Mouse (Mus musculus): ENCODE results near the gene Gja6.

Gene Gja6

DNA sequence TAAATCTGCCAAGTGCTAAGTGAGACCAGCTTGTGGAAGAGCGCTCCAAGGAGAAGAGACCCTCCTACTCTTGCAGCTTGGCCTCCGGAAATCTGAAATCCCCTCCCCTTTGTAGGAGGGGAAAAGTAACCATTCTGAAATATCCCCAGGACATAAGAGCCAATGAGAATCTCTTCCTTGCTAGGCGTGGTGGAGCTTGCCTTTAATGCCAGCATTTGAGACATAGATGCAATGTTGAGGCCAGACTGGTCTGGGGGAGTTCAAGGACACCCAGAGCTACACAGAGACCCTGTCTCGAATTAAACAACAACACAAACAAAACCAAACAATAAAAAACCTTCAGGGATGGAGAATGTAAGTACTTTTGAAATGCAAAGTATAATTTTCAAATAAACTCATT, at the start of gene Gja6:
Gene Gja6 (minus strand): TSS at position 101 of the 400 bp plus-strand sequence.
- no peak for DNase-seq (ENCODE audit: low spot score)

DNA sequence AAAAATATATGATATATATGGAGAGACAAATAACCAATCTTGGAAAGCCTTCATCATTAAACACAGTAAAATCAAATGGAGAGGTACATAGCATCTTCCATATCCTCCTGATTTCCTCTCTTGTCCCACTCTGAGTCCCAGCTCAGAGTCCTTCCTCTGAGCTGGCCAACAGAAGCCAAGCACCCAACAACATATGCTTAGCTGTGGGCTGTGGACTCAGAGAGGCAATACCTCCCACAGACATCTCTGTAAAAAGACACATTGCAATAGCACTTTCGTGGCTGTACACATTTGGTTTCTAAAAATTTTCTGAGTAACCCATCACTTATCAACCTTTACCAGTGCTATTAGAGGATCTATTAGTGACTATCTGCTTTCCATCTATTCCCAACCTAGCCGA, 42.7 kb upstream of the Gja6 start:
- DNase-seq (ENCODE audit: low spot score) = no peak

- DNase-seq (ENCODE audit: low spot score) = no peak
Measured at GRCm38 (mm10) chrX:160944722-160945121, 37.9 kb upstream of the Gja6 start.

DNA sequence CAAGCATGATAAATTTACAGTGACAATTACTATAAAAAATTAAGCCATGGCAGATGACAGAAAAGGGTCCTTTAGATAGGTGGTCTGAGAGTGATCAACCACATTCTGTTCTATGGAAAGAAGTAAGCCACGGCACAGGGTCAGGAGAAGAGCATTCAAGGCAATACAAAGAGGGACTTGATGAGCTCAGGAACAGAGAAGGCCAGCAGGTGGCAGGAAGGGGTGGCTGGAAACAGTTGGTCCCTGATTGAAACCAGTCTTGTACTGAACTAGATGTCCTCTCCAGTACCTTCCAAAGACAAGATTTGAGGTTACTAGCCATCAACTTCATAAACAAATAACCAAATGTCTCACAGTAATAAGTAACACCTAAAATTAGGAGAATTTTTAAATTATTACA, 28.7 kb upstream of the Gja6 start:
- DNase-seq (ENCODE audit: low spot score) = no peak

DNA sequence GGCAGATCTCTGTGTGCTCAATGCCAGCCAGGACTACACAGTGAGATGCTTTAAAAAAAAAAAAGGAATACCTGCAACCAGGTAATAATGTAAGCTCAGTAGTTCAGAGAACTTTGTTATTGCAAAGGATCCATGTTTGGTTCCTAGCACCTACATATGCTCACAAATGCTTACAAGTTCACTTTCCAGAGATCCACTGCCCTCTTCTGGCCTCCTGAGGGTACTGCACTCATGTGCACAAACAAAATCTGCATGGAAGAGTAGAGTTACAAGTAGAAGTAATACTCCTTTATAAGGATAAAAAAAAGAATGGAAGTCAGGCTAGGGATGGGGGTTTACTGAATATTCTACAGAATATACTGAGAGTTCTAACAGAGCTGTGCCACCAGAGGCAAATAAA, 23.8 kb upstream of the Gja6 start:
- DNase-seq (ENCODE audit: low spot score) = no peak

DNA sequence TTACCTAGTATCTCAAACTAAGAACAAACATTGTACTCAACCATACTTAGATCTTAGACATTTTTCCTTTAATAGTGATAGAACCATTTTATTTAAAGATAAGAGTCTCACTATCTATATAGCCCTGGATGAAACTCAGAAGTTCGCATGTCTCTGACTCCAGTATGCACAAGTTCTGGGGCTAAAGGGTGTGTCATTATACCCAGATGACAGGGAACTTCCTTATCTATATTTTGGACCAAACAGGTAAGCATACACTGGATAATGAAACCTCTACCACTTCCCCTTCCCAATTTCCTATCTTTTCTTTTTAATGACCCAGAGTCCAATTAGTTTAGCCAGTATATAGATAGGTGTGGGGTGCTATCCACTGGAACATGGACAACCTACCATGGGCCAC, 22.0 kb upstream of the Gja6 start:
- no peak for DNase-seq (ENCODE audit: low spot score)

GRCm38 (mm10) chrX:160919022-160919637, 12.3 kb upstream of the Gja6 start:
- DNase-seq (ENCODE audit: low spot score) = no peak

GRCm38 (mm10) chrX:160906477-160906876, 375 bp downstream of the Gja6 start:
- no peak for DNase-seq (ENCODE audit: low spot score)

DNA sequence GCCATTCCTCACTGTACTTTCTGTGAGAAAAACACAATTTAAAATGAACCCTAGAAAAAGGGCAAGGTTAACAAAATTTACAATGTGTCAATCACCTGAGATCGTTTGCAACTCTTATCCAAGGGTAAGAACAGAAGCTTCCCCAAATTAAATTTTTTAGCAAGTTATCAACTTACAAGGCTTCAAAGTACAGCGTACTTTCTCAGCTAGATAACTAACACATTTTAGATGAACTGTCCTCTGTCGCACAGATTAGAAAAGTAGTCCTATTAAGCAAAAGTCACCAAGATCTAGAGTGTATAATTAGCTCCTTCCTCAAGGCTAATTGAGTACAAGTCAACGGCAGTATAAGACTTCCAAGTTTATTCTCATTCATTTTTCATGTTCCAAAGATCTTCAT, 939 bp downstream of the Gja6 start:
- no peak for DNase-seq (ENCODE audit: low spot score)

- DNase-seq (ENCODE audit: low spot score) = no peak
Measured at GRCm38 (mm10) chrX:160905041-160905678, 1.7 kb downstream of the Gja6 start.

GRCm38 (mm10) chrX:160901118-160901517, 5.7 kb downstream of the Gja6 start:
- DNase-seq (ENCODE audit: low spot score) = no peak

DNA sequence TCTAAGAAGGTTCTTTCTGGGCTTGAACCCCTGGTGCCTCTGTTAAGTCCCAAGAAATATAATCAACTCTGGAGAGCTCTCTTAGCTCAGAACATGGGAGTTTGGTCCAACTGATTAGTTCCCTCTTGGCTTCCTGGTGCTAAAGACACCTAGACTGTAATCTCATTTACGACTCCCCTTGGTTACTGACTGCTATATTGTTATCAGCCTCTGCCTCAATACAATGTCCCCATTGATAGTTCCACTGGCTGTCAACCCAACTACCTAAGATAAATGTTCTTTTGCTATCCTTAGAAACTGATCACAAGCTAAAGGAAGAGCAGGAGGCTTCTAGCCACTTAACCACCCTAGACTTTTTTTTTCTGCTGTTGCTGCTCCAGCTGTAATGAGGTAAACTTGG, 14.8 kb downstream of the Gja6 start:
- DNase-seq (ENCODE audit: low spot score) = no peak

DNA sequence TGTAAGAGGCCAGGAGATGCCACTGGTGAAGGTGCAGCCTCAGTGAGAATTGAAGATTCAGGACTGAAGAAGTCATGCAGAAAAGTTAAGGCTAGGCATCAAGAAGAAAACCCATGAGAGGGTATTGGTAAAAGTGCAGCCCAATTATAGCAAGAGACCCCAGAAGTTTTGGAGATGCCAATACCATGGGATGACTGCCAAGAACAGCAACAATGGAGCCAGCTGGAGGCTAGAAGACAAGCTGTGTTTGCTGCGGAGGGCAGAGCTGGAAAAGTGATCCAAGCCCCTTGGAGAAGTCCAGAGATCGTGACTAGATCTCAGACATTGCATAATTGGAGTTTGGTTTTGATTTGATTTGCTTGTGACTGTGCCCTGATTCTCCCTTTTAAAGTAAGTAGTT, 20.6 kb downstream of the Gja6 start:
- no peak for DNase-seq (ENCODE audit: low spot score)

DNA sequence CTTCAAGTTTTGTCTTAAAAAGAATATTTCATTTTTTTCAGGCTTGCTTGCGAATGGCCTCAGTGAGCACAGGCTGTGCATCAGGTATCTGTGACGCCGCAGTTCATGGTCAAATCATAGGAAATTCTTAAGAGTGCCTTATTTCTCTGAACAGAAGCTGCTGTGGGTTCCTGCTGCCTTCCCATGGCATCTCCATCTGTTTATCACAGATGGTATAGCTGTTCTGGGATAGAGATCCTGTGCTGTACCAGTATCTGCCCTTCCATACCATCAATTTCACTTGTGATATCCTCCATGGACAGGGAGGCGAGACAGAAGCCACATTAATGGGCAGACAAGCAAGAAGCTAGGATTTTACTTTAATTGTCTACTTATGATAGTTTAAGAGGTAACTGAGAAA, 40.3 kb downstream of the Gja6 start:
- DNase-seq (ENCODE audit: low spot score) = no peak

DNA sequence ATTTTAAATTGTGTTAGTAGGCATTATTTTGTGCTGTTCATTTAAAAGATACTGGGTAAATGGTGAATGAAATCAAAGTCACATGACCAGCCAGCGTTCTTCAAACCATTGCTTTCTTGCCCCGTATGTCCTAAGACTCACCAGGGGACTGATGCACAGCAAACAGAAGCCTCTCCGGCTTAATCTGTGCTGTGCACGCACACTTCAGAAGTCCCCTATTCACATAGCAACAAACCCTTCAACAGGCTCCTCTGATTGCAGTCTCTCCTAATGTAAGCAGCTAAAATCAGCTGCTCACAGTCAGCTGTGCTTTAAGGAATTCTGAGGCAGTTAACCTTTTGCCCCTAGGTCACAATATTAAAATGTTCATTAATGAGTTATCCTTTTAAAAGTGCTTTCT, 41.8 kb downstream of the Gja6 start:
- DNase-seq (ENCODE audit: low spot score) = no peak

GRCm38 (mm10) chrX:160863689-160864383, 43.0 kb downstream of the Gja6 start:
- DNase-seq (ENCODE audit: low spot score) = no peak

All from urinary bladder, postnatal 25 days (tissue).